Mouse (Mus musculus): ENCODE results near the gene Cct3.

DNA sequence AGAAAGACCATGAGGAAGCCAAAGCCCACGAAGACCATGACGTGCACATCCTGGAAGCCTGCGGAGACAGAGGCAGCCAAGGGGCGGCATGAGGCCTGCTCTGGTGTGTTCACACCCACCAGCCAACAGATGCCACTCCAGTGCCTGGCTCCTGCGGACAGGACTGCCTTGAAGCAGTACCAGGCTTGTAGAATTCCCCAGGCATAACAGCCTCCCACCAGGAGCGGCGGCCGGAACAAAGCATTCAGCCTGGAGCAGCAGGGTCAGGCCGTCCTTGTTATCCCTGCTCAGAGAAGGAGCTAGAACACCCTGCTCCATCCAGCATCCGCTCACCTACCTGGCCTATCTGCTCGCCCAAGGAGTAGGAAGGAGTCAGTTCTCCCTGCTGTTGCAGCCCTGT, 48.5 kb upstream of the Cct3 start:
- no peak for TF ChIP-seq CTCF (IDR thresholded peaks at IDR 0.05; ENCODE audit: control insufficient read depth, insufficient read depth, insufficient replicate concordance, low read depth, low read length)
- no peak for TF ChIP-seq POLR2A (IDR thresholded peaks at IDR 0.05; ENCODE audit: control insufficient read depth, low read depth, low read length)

Measured in testis, adult 2 months (tissue).